Mouse (Mus musculus) kidney, postnatal 0 days (tissue): ENCODE results near the gene Zfhx3. TPM values are rescaled to one million over a fixed set of nuclear protein-coding genes. Genes with fewer than 3 reads are reported as not detected.

ENCODE experiments used
- ATAC-seq: fragments of 200-750 bp; cut with Nextera tagmentation; replicated peaks from 2 replicates; pipeline ENCODE4 v1.8.0; 2017; ENCODE audit warnings: low read depth, moderate number of reproducible peaks, moderate TSS enrichment, moderate library complexity; ENCODE audit not compliant: low FRiP score
- DNase-seq: peaks from one replicate; pipeline ENCODE4 v3.0.0-alpha.2; 2016; ENCODE audit warnings: low spot score
- H3K27ac ChIP-seq: fragments of 300-500 bp; sonication (generic); 2 replicates; pipeline ENCODE4 v1.5.1; 2014; ENCODE audit warnings: mild to moderate bottlenecking
- H3K27me3 ChIP-seq: fragments of 300-500 bp; sonication (generic); 2 replicates; pipeline ENCODE4 v1.6.1; 2014; ENCODE audit warnings: low read length, mixed read lengths; ENCODE audit not compliant: insufficient read depth
- H3K36me3 ChIP-seq: fragments of 300-500 bp; sonication (generic); 2 replicates; pipeline ENCODE4 v1.6.1; 2014; ENCODE audit warnings: low read length, mixed read lengths; ENCODE audit not compliant: insufficient read depth
- H3K4me1 ChIP-seq: fragments of 300-500 bp; sonication (generic); replicated peaks from 2 replicates; pipeline ENCODE4 v1.6.1; 2014; ENCODE audit warnings: antibody characterized with exemption, low read length, mixed read lengths; ENCODE audit not compliant: insufficient read depth
- H3K4me2 ChIP-seq: fragments of 300-500 bp; sonication (generic); 2 replicates; pipeline ENCODE4 v1.6.1; 2014; ENCODE audit warnings: mild to moderate bottlenecking, low read length, moderate library complexity, mixed read lengths
- H3K4me3 ChIP-seq: fragments of 300-500 bp; sonication (generic); replicated peaks from 2 replicates; pipeline ENCODE4 v1.5.1; 2014; ENCODE audit warnings: low read depth, low read length
- H3K9ac ChIP-seq: fragments of 300-500 bp; sonication (generic); 2 replicates; pipeline ENCODE4 v1.6.1; 2014; ENCODE audit warnings: low read depth, low read length
- H3K9me3 ChIP-seq: fragments of 300-500 bp; sonication (generic); replicated peaks from 2 replicates; pipeline ENCODE4 v1.6.1; 2016; ENCODE audit warnings: low read length, inconsistent platforms, mixed read lengths
- CTCF ChIP-seq: IDR thresholded peaks from 2 replicates; pipeline ENCODE4 v1.5.1; 2016; ENCODE audit warnings: antibody characterized with exemption, low read depth, mild to moderate bottlenecking, moderate library complexity
- WGBS: fragments of 180-500 bp; shearing (Covaris S2); extraction: QIAGEN DNeasy Blood & Tissue Kit; methylation state at CpG from one replicate; pipeline ENCODE4 v1.1.7; 2014; 5-methylcytosine and 5-hydroxymethylcytosine counted together
- polyA plus RNA-seq: library from polyadenylated mRNA; unstranded; fragments of >200 nt; fragmentation: Nextera tagmentation; extraction: Ambion mirVana; gene quantifications from 2 replicates; pipeline ENCODE4 v1.2.1, GENCODE M21; 2015

Zfhx3 gene
- polyA plus RNA-seq, 1 experiment from 2014 or later: 5.0 TPM

DNA sequence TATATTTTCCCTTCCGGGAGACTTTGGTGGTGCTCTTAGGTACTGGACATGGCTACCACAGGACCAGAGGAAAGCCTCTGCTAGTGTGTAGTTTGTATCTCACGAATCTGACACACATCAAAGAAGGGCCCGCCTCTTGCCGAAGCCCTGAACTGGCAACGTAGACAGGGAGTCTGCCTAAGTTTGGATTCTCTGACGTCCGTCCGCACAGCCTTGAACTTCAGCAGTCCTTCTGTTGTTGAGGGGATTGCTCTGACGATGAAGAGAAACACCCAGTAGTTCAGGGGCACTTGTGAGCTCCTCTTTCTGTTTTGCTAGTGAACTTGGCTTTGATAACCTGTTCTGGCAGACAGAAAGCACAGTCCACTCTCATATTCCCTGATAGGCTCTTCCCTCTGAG is 836.1 kb downstream of the Zfhx3 start:
- no peak overlapping the region for H3K27ac ChIP-seq
- ATAC-seq (no peak), DNase-seq (no peak)
- no peaks in the 10 kb centered on the region for H3K36me3 ChIP-seq
- no peaks in the 10 kb centered on the region for H3K27me3 ChIP-seq
- no peak overlapping the region for H3K9ac ChIP-seq
- no peak for TF ChIP-seq CTCF
- no peak overlapping the region for H3K4me2 ChIP-seq
- WGBS: 76% methylated on average over 9 of the region's 9 CpGs
- H3K9me3 ChIP-seq: no peaks in the 10 kb centered on the region
- no peak overlapping the region for H3K4me3 ChIP-seq
- H3K4me1 ChIP-seq: peaks cover 4% of the 10 kb centered on the region

DNA sequence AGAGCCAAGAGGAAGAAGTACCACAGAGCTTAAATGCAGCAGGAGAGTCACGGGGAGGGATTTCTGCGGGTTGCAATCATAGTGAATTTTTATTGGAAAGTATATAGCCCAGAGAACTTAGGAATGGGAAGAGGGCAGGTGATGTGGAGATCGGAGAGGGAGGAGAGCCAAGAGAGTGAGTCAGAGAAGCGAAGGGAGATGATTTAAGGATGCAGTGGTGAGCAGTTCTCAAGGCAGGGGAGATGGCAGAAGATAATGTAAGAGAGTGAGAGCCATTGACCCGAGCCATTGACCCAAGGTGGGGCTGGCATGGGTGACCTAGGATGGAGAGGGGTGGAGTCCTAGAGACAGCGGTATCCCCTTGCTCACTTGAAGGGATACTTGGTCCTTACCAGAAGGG is 838.3 kb downstream of the Zfhx3 start:
- H3K4me1 ChIP-seq: no peaks in the 10 kb centered on the region; the same call in 1 of the 2 replicates
- no peak overlapping the region for H3K4me2 ChIP-seq
- no peak overlapping the region for H3K4me3 ChIP-seq
- H3K9ac ChIP-seq: no peak overlapping the region
- no peak overlapping the region for H3K27ac ChIP-seq
- H3K9me3 ChIP-seq: no peaks in the 10 kb centered on the region
- H3K36me3 ChIP-seq: no peaks in the 10 kb centered on the region
- WGBS: 67% methylated on average over 6 of the region's 6 CpGs
- no peak for TF ChIP-seq CTCF
- ATAC-seq (no peak), DNase-seq (no peak)
- H3K27me3 ChIP-seq: no peaks in the 10 kb centered on the region

DNA sequence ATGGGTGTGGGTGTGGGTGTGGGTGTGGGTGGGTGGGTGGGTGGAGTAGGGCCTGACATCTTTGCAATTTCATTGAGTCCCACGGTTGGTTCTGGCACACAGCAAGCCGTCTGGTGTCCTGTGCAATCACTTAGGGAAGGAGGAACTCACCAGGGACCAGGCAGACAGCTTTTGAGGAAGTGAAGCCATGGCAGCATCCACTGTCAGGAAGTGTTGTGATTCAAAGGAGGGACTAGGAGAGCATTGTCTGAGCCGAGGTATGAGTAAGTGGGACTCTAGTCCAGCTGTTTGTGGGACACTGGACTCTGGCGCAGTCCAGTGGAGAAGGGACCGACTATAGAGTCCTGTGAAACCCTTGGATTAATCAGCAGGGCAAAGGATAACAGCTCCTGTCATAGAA is 838.7 kb downstream of the Zfhx3 start:
- H3K36me3 ChIP-seq: no peaks in the 10 kb centered on the region
- no peak overlapping the region for H3K9ac ChIP-seq
- 61% methylated on average over 5 of the region's 5 CpGs for WGBS
- no peaks in the 10 kb centered on the region for H3K9me3 ChIP-seq
- no peak overlapping the region for H3K4me3 ChIP-seq
- DNase-seq (no peak), ATAC-seq (no peak)
- H3K27ac ChIP-seq: no peak overlapping the region
- H3K27me3 ChIP-seq: no peaks in the 10 kb centered on the region
- H3K4me2 ChIP-seq: no peak overlapping the region
- no peaks in the 10 kb centered on the region; the same call in 1 of the 2 replicates for H3K4me1 ChIP-seq
- TF ChIP-seq CTCF: no peak

- DNase-seq (no peak), ATAC-seq (no peak)
- Histone ChIP-seq H3K27ac (no peak overlapping the region), H3K4me1 (peaks cover 1% of the 10 kb centered on the region; the same call in 1 of the 2 replicates), H3K9ac (no peak overlapping the region), H3K36me3 (no peaks in the 10 kb centered on the region), H3K4me3 (no peak overlapping the region), H3K4me2 (no peak overlapping the region), H3K27me3 (no peaks in the 10 kb centered on the region), H3K9me3 (no peaks in the 10 kb centered on the region)
- TF ChIP-seq CTCF: no peak
- WGBS: 48% methylated on average over 10 of the region's 10 CpGs
Observed at GRCm38 (mm10) chr8:108783155-108783554, 840.7 kb downstream of the Zfhx3 start.

DNA sequence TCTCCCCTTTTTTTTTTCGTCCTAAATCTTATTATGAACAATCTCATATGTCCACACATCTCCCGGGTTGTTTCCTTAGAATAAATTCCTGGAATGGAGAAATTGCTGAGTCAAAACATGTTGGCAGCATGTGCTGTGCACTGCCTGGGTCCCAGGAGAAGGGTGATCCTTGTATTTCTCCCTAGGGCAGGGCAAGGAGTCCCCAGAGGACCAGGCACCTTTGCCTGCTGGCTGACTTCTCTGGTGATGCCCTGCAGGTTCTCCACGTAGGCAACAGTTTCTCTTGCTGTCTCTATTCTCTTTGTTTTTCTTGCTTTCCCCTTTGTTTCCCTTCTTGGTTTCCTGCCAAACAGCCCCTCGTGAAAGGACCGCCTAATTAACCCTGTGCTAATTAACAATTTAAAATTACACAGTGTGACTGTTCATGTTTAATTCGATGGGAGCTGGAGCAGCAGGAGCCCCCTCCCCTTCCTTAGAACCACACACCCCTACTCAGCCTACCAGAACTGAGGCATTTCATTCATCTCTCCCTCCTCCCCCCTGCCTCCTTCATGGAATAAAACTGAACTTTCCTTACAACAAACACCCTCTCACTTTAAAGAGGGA is 845.8 kb downstream of the Zfhx3 start:
- Histone ChIP-seq H3K9ac (no peak overlapping the region), H3K4me3 (no peak overlapping the region), H3K27ac (no peak overlapping the region), H3K36me3 (peaks cover 11% of the 10 kb centered on the region), H3K4me1 (peaks cover 17% of the 10 kb centered on the region), H3K4me2 (peak overlapping the region; percentile 31; the same call in 1 of the 2 replicates), H3K9me3 (peaks cover 7% of the 10 kb centered on the region; the same call in 1 of the 2 replicates), H3K27me3 (no peaks in the 10 kb centered on the region)
- WGBS: 19% methylated on average over 6 of the region's 6 CpGs
- ATAC-seq: no peak
- DNase-seq: no peak
- TF ChIP-seq CTCF: no peak

DNA sequence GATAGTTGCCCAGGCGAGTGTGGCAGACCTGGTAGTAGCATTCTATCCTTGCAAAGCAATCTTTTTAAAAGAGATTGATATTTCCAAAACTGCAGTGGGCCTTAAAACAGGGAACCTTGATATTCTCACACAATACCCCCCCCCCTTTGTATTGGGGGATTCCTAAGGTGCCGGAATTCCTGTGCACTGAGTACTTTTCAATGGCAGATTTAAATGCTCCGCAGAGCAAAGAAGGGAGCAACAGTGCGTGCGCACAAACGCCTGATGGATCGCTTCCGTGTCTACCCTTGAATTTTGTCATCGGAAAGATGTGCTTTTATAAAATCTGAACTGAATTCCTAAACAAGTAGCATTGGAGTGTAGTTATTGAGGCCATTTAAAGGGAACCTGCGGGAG is 846.3 kb downstream of the Zfhx3 start:
- no peak for TF ChIP-seq CTCF
- DNase-seq (no peak), ATAC-seq (no peak)
- Histone ChIP-seq H3K9ac (no peak overlapping the region), H3K27ac (no peak overlapping the region), H3K4me3 (no peak overlapping the region), H3K36me3 (peaks cover 15% of the 10 kb centered on the region), H3K9me3 (peaks cover 7% of the 10 kb centered on the region; the same call in 1 of the 2 replicates), H3K4me1 (peaks cover 17% of the 10 kb centered on the region), H3K4me2 (peak overlapping the region; percentile 31; the same call in 1 of the 2 replicates), H3K27me3 (no peaks in the 10 kb centered on the region)
- 27% methylated on average over 10 of the region's 10 CpGs for WGBS
